Comparison of ENCODE assay signal across 7 mouse cellular contexts in genomic region chr8:95435471-95435870, GRCm38 (mm10). TPM values are rescaled to one million over a fixed set of nuclear protein-coding genes. Genes with fewer than 3 reads are reported as not detected.
DNase-seq lines count a peak whose midpoint lies in the region; ATAC-seq lines count a peak whose summit lies in the region.

No protein-coding gene starts in this region.

- H3K27ac ChIP-seq in kidney, embryonic 16.5 days (ENCODE audit: low read length): no peak overlapping the region
- H3K27ac ChIP-seq in forebrain, embryonic 14.5 days (ENCODE audit: low read depth, low read length): 0 out of 2 replicates have a peak overlapping the region, but pooled peaks have one; percentile 10
- H3K27ac ChIP-seq in hindbrain, embryonic 16.5 days (ENCODE audit: low read depth, low read length): peak overlapping the region; percentile 94
- H3K27ac ChIP-seq in midbrain, embryonic 15.5 days: 0 out of 2 replicates have a peak overlapping the region, but pooled peaks have one; percentile 90

- WGBS in kidney, embryonic 16.5 days: 89% methylated on average over 9 of the region's 9 CpGs
- 73% methylated on average over 9 of the region's 9 CpGs for WGBS in forebrain, embryonic 14.5 days
- 85% methylated on average over 9 of the region's 9 CpGs for WGBS in hindbrain, embryonic 16.5 days
- 92% methylated on average over 9 of the region's 9 CpGs for WGBS in midbrain, embryonic 15.5 days

- H3K9me3 ChIP-seq in kidney, embryonic 16.5 days (ENCODE audit: low read length): no peaks in the 10 kb centered on the region
- H3K9me3 ChIP-seq in forebrain, embryonic 14.5 days (replicated peaks; ENCODE audit: control insufficient read depth, low read length): no peaks in the 10 kb centered on the region
- no peaks in the 10 kb centered on the region for H3K9me3 ChIP-seq in hindbrain, embryonic 16.5 days (ENCODE audit: control insufficient read depth, low read length)
- no peaks in the 10 kb centered on the region for H3K9me3 ChIP-seq in midbrain, embryonic 15.5 days

- H3K4me2 ChIP-seq in kidney, embryonic 16.5 days (replicated peaks; ENCODE audit: low read depth, low read length): peak overlapping the region; percentile 50; the same call in 1 of the 2 replicates
- H3K4me2 ChIP-seq in forebrain, embryonic 14.5 days (ENCODE audit: low read length): peak overlapping the region; percentile 82; the same call in 1 of the 2 replicates
- H3K4me2 ChIP-seq in hindbrain, embryonic 16.5 days (ENCODE audit: low read length): peak overlapping the region; percentile 51; the same call in 1 of the 2 replicates
- H3K4me2 ChIP-seq in midbrain, embryonic 15.5 days: peak overlapping the region; percentile 49

- ATAC-seq in kidney, embryonic 16.5 days (ENCODE audit: low FRiP score, low TSS enrichment): no peak
- ATAC-seq in forebrain, embryonic 14.5 days: no peak
- ATAC-seq in hindbrain, embryonic 16.5 days: no peak
- no peak for ATAC-seq in midbrain, embryonic 15.5 days (replicated peaks)

- H3K27me3 ChIP-seq in kidney, embryonic 16.5 days (ENCODE audit: insufficient read depth, low read length): no peaks in the 10 kb centered on the region
- H3K27me3 ChIP-seq in forebrain, embryonic 14.5 days (replicated peaks; ENCODE audit: control insufficient read depth, insufficient read depth, low read length): no peaks in the 10 kb centered on the region
- H3K27me3 ChIP-seq in hindbrain, embryonic 16.5 days (replicated peaks; ENCODE audit: control insufficient read depth, insufficient read depth, low read length): no peaks in the 10 kb centered on the region
- no peaks in the 10 kb centered on the region for H3K27me3 ChIP-seq in midbrain, embryonic 15.5 days (replicated peaks)

- no peak overlapping the region for H3K9ac ChIP-seq in kidney, embryonic 16.5 days (replicated peaks; ENCODE audit: low read length)
- no peak overlapping the region for H3K9ac ChIP-seq in forebrain, embryonic 14.5 days (ENCODE audit: low read length)
- no peak overlapping the region; the same call in 1 of the 2 replicates for H3K9ac ChIP-seq in hindbrain, embryonic 16.5 days (ENCODE audit: low read depth, low read length)
- H3K9ac ChIP-seq in midbrain, embryonic 15.5 days: no peak overlapping the region

- H3K4me1 ChIP-seq in kidney, embryonic 16.5 days (ENCODE audit: insufficient read depth, low read length): peaks cover 19% of the 10 kb centered on the region
- H3K4me1 ChIP-seq in forebrain, embryonic 14.5 days (ENCODE audit: control insufficient read depth, insufficient read depth, low read length): peaks cover 24% of the 10 kb centered on the region
- H3K4me1 ChIP-seq in hindbrain, embryonic 16.5 days (ENCODE audit: control insufficient read depth, insufficient read depth, low read depth, low read length): peaks cover 22% of the 10 kb centered on the region
- H3K4me1 ChIP-seq in midbrain, embryonic 15.5 days: peaks cover 34% of the 10 kb centered on the region

- H3K4me3 ChIP-seq in kidney, embryonic 16.5 days (ENCODE audit: low read length): peak overlapping the region; percentile 77; the same call in 1 of the 2 replicates
- peak overlapping the region; percentile 94 for H3K4me3 ChIP-seq in forebrain, embryonic 14.5 days (ENCODE audit: low read depth, low read length)
- H3K4me3 ChIP-seq in hindbrain, embryonic 16.5 days (ENCODE audit: low read length): peak overlapping the region; percentile 96; the same call in 1 of the 2 replicates
- H3K4me3 ChIP-seq in midbrain, embryonic 15.5 days: peak overlapping the region; percentile 72; the same call in 1 of the 2 replicates

- no peak for DNase-seq in kidney, postnatal 4 days
- DNase-seq in forebrain, embryonic 14.5 days (ENCODE audit: low spot score): peak; percentile 24
- DNase-seq in T-cell, adult 2 months (ENCODE audit: low spot score): no peak
- no peak for DNase-seq in right cerebral cortex, postnatal 14 days

- H3K36me3 ChIP-seq in kidney, embryonic 16.5 days (ENCODE audit: insufficient read depth, low read length): no peaks in the 10 kb centered on the region
- no peaks in the 10 kb centered on the region for H3K36me3 ChIP-seq in forebrain, embryonic 14.5 days (ENCODE audit: control insufficient read depth, insufficient read depth, low read length)
- no peaks in the 10 kb centered on the region for H3K36me3 ChIP-seq in hindbrain, embryonic 16.5 days (ENCODE audit: control insufficient read depth, insufficient read depth, low read length)
- no peaks in the 10 kb centered on the region for H3K36me3 ChIP-seq in midbrain, embryonic 15.5 days (replicated peaks)

RNA-seq across cellular contexts. Expression of gene Cfap20, which starts 0.8 kb away (rescaled TPM):
- 145 and 147 TPM in 2 replicates for polyA plus RNA-seq in kidney, embryonic 16.5 days (2015; fragmentation: Nextera tagmentation; extraction: Ambion mirVana)
- polyA plus RNA-seq in forebrain, embryonic 14.5 days (2014; fragmentation: Nextera tagmentation; extraction: Ambion mirVana): 137 and 152 TPM in 2 replicates
- 121 and 124 TPM in 2 replicates for polyA plus RNA-seq in hindbrain, embryonic 16.5 days (2015; fragmentation: Nextera tagmentation; extraction: Ambion mirVana)
- polyA plus RNA-seq in midbrain, embryonic 15.5 days (2015; fragmentation: Nextera tagmentation; extraction: Ambion mirVana): 120 and 121 TPM in 2 replicates

RNA-seq across cellular contexts. Expression of gene Csnk2a2, which starts 54.4 kb away (rescaled TPM):
- 8.0 and 8.7 TPM in 2 replicates for polyA plus RNA-seq in kidney, embryonic 16.5 days (2015; fragmentation: Nextera tagmentation; extraction: Ambion mirVana)
- 14.3 and 15.5 TPM in 2 replicates for polyA plus RNA-seq in forebrain, embryonic 14.5 days (2014; fragmentation: Nextera tagmentation; extraction: Ambion mirVana)
- 6.2 and 7.5 TPM in 2 replicates for polyA plus RNA-seq in hindbrain, embryonic 16.5 days (2015; fragmentation: Nextera tagmentation; extraction: Ambion mirVana)
- 9.8 and 10.2 TPM in 2 replicates for polyA plus RNA-seq in midbrain, embryonic 15.5 days (2015; fragmentation: Nextera tagmentation; extraction: Ambion mirVana)
